Mouse (Mus musculus): ENCODE data around the gene Kdm5b. TPM values are rescaled to one million over a fixed set of nuclear protein-coding genes. Genes with fewer than 3 reads are reported as not detected.

Gene Kdm5b
- polyA plus RNA-seq, 1 experiment from 2014 or later: 120 TPM

DNA sequence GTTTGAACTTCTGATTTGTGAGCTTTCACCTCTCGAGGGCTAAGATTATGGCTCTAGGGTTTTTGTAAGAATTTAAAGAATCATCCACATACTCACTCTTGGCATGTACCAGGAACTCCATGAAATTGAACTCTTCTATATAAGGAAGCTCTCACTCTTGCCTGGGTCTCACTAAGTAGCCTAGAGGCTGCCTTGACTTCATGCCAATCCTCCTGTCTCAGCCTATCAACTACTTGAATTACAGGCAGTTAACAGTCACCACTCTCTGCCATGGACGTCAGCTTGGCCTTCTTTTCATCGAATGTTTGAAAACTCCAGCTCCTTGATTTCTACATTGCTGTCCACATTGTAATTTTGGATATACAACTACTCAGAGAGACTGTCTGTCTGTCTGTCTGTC lies 7.6 kb upstream of the Kdm5b start:
- H3K4me3 ChIP-seq: no peak overlapping the region
- 69% methylated on average over 3 of the region's 3 CpGs for WGBS
- no peak overlapping the region for H3K27ac ChIP-seq
- H3K4me1 ChIP-seq: peaks cover 17% of the 10 kb centered on the region
- H3K27me3 ChIP-seq: no peaks in the 10 kb centered on the region
- no peak overlapping the region for H3K9ac ChIP-seq
- H3K9me3 ChIP-seq (replicated peaks): no peaks in the 10 kb centered on the region
- H3K36me3 ChIP-seq: no peaks in the 10 kb centered on the region
- H3K4me2 ChIP-seq (replicated peaks): no peak overlapping the region
- no peak for ATAC-seq (ENCODE audit: low FRiP score)

DNA sequence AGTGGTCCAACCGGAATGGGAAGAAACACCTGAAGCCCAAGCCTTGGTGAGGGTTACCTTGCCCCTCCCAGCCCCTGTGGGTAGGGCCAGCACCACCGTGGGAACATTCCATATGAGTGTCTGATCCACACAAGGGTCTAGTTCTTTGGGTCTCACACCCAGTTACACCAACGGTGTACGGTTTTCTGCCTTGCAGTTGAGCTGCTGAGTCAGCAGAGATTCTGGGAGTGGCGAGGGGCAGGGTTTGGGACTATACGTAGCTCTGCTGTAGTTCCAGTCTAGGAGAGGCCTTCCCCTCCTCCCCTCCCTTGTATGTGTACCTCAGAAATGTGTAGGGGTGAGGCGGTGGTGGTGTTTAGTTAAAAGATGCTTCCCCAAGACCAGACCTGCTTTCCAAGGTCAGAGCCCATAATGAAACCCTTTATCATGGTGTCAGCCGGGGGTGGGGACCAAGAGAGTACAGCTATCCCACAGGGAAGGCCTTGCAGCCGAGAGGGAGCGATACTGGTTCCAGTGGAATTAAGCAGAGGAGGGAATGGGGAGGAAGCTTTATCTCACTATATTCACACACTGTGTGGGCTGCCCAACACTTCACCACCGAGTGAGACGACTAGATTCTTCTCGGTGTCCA lies 4.6 kb upstream of the Kdm5b start:
- 27% methylated on average over 13 of the region's 13 CpGs for WGBS

DNA sequence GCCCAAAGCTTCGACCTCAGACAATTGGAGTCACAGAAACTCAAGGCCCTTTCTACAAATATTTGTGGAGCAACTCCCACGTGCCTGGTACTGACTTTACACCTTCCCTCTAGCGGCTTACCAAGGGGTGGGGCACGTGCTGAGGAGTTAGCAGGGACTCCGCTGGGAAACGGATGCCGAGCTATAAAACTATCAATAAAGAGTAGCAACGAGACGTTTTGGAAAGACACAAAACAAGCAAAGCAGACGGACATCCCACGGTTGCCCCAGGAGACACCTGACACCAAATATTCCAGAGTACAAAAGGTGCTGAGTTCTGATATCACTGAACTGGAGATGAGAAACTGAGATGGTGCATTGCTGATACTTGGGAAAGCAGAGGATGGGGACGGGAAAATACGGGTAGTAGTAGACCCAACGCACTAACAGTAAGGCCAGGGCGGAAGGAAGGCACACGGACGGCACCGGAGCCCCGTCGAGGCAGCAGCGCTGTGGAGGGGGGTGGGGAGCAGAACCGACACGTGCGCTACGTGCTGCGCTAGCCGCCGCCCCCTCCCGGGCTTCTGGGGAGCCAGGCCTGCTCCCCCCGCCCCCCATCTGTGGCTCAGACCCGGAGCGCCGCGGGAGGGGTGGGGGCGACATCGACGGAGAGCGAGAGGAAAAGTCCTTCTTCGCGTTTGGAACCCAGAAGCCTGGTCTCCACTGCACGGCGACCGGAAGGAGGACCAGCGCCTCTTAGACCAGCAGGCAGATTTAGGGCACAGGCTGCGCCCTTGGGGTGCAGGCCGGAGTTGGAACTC lies 3.9 kb upstream of the Kdm5b start:
- 1% methylated on average over 46 of the region's 46 CpGs for WGBS
- peak overlapping the region; percentile 91 for H3K4me2 ChIP-seq (replicated peaks)
- peaks cover 17% of the 10 kb centered on the region for H3K4me1 ChIP-seq
- no peaks in the 10 kb centered on the region for H3K9me3 ChIP-seq (replicated peaks)
- peak overlapping the region; percentile 88 for H3K27ac ChIP-seq
- peak; percentile 44 for ATAC-seq (ENCODE audit: low FRiP score)
- H3K27me3 ChIP-seq: no peaks in the 10 kb centered on the region
- peak overlapping the region; percentile 62 for H3K4me3 ChIP-seq
- no peaks in the 10 kb centered on the region for H3K36me3 ChIP-seq
- H3K9ac ChIP-seq: peak overlapping the region; percentile 80

More for the DNA sequence above, 4.6 kb upstream of the Kdm5b start:
- H3K9me3 ChIP-seq (replicated peaks): no peaks in the 10 kb centered on the region
- ATAC-seq (ENCODE audit: low FRiP score): no peak
- no peaks in the 10 kb centered on the region for H3K27me3 ChIP-seq
- H3K4me2 ChIP-seq (replicated peaks): peak overlapping the region; percentile 91
- H3K36me3 ChIP-seq: no peaks in the 10 kb centered on the region
- peak overlapping the region; percentile 62 for H3K4me3 ChIP-seq
- H3K9ac ChIP-seq: no peak overlapping the region
- peaks cover 17% of the 10 kb centered on the region for H3K4me1 ChIP-seq
- peak overlapping the region; percentile 88; the same call in 1 of the 2 replicates for H3K27ac ChIP-seq

- peak overlapping the region; percentile 91 for H3K4me2 ChIP-seq (replicated peaks)
- H3K4me3 ChIP-seq: peak overlapping the region; percentile 62
- peak overlapping the region; percentile 88 for H3K27ac ChIP-seq
- no peaks in the 10 kb centered on the region for H3K27me3 ChIP-seq
- peak overlapping the region; percentile 80 for H3K9ac ChIP-seq
- no peaks in the 10 kb centered on the region for H3K36me3 ChIP-seq
- WGBS: under 1% methylated on average over 35 of the region's 35 CpGs
- no peaks in the 10 kb centered on the region for H3K9me3 ChIP-seq (replicated peaks)
- ATAC-seq (ENCODE audit: low FRiP score): peak; percentile 95
- H3K4me1 ChIP-seq: peaks cover 17% of the 10 kb centered on the region
These were observed 3.2 kb upstream of the Kdm5b start for GRCm38 (mm10) chr1:134556671-134557218.

- no peaks in the 10 kb centered on the region for H3K27me3 ChIP-seq
- 59% methylated on average over 5 of the region's 5 CpGs for WGBS
These were observed 1.5 kb upstream of the Kdm5b start for GRCm38 (mm10) chr1:134558511-134558910.

GRCm38 (mm10) chr1:134559226-134559625 lies 745 bp upstream of the Kdm5b start:
- 78% methylated on average over 3 of the region's 3 CpGs for WGBS
- Histone ChIP-seq H3K27ac (no peak overlapping the region), H3K36me3 (no peaks in the 10 kb centered on the region), H3K9me3 (replicated peaks) (no peaks in the 10 kb centered on the region), H3K4me2 (replicated peaks) (no peak overlapping the region), H3K9ac (no peak overlapping the region), H3K4me3 (no peak overlapping the region), H3K4me1 (peaks cover 29% of the 10 kb centered on the region), H3K27me3 (no peaks in the 10 kb centered on the region)
- no peak for ATAC-seq (ENCODE audit: low FRiP score)

More at GRCm38 (mm10) chr1:134558511-134558910, 1.5 kb upstream of the Kdm5b start:
- ATAC-seq (ENCODE audit: low FRiP score): no peak
- Histone ChIP-seq H3K27ac (no peak overlapping the region), H3K9me3 (replicated peaks) (no peaks in the 10 kb centered on the region), H3K36me3 (no peaks in the 10 kb centered on the region), H3K4me3 (no peak overlapping the region), H3K4me2 (replicated peaks) (no peak overlapping the region), H3K9ac (no peak overlapping the region), H3K4me1 (peaks cover 24% of the 10 kb centered on the region)

DNA sequence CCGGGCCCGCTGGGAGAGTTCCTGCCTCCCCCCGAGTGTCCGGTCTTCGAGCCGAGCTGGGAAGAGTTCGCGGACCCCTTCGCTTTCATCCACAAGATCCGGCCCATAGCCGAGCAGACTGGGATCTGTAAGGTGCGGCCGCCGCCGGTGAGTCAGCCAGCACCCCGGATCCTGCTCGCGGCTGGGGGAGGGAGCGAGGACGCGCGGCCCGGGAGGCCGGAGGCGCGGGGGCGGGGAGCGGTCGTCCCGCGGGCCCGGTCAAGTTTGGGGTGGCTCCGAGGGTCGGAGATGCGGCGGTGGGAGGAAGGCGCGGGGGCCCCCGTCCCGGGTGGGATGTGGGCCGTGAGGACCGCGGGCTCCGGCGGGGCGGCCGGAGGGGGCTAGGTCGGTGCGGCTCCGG lies 425 bp downstream of the Kdm5b start:
- WGBS: under 1% methylated on average over 45 of the region's 50 CpGs
- ATAC-seq (ENCODE audit: low FRiP score): no peak
- H3K9me3 ChIP-seq (replicated peaks): no peaks in the 10 kb centered on the region

DNA sequence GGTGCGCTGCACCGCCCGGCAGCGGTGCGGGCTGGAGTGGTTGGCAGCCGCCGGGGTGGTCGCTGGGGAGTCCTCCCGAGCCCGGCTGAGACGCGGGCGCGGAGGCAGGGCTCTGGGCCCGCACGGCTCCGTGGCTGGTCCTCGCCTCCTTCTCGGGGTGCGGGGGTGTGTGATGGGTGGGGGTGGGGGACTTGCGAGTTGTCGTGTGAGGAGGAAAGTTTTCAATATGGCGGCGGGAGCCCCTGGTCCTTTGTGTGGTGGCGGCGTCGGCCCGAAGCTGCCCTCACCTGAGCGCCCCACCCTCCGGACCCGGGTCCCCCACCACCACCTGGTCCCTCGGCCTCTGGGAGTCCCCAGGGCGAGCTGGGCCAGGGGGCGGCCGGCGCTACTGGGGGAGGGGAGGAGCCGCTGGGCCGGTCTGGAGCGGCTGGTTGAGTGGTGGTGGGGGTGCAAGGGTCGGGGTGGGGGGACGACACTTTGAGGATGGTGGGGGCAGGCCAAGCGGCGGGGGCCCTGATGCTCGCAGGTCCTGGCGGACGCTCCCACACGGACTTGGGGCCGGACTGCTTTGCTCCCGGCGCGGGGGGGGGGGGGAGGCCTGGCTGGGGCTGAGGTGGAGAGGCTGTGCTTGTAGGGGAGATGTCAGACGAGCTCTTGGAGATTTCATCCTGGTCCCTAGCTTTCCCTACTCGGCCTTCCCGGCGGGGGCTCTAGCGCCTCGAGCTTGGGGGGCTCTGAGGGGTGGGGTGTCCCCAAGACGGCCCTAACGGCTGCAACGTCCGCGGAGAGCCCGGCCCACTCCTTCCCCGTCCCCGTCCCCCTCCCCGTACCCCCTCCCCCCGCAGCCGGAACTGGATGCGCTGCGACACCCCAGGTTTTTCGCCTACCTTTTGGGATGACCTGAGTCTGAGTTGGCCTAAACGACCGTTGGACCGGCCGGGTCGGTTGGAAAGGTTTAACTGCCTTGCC lies 1.1 kb downstream of the Kdm5b start:
- WGBS: under 1% methylated on average over 54 of the region's 76 CpGs
- no peaks in the 10 kb centered on the region for H3K36me3 ChIP-seq
- H3K27ac ChIP-seq: peak overlapping the region; percentile 97
- ATAC-seq (ENCODE audit: low FRiP score): peak; percentile 36
- peak overlapping the region; percentile 100 for H3K9ac ChIP-seq
- peak overlapping the region; percentile 100 for H3K4me3 ChIP-seq
- H3K4me2 ChIP-seq (replicated peaks): peak overlapping the region; percentile 71
- no peaks in the 10 kb centered on the region for H3K27me3 ChIP-seq
- H3K4me1 ChIP-seq: peaks cover 30% of the 10 kb centered on the region
- no peaks in the 10 kb centered on the region for H3K9me3 ChIP-seq (replicated peaks)

More for the DNA sequence above, 425 bp downstream of the Kdm5b start:
- Histone ChIP-seq H3K4me3 (peak overlapping the region; percentile 100), H3K36me3 (no peaks in the 10 kb centered on the region), H3K27ac (peak overlapping the region; percentile 97), H3K4me2 (replicated peaks) (peak overlapping the region; percentile 71), H3K9ac (peak overlapping the region; percentile 100), H3K27me3 (no peaks in the 10 kb centered on the region), H3K4me1 (peaks cover 33% of the 10 kb centered on the region)

DNA sequence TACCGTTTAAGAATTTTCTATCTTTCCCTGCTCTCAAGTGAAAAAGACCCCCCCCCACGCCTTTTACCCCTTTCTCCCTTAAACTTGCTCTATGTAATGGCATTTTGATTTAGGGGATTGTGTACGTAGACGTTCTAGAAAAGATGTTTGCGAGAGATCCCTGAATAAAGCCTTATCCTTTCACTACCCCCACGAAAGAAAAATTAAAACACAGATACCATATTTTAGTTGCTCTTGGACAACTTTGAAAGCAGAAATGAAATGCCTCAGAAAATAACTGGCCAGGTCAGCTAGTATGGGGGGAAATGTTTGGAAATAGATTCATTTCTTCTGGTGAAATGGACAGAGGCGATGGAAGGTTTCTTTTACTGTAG lies 1.8 kb downstream of the Kdm5b start:
- Histone ChIP-seq H3K9ac (peak overlapping the region; percentile 100), H3K27me3 (no peaks in the 10 kb centered on the region), H3K4me3 (peak overlapping the region; percentile 100), H3K27ac (peak overlapping the region; percentile 97), H3K4me2 (replicated peaks) (peak overlapping the region; percentile 71), H3K4me1 (peaks cover 27% of the 10 kb centered on the region), H3K9me3 (replicated peaks) (no peaks in the 10 kb centered on the region), H3K36me3 (no peaks in the 10 kb centered on the region)
- no peak for ATAC-seq (ENCODE audit: low FRiP score)
- WGBS: 11% methylated on average over 7 of the region's 7 CpGs

DNA sequence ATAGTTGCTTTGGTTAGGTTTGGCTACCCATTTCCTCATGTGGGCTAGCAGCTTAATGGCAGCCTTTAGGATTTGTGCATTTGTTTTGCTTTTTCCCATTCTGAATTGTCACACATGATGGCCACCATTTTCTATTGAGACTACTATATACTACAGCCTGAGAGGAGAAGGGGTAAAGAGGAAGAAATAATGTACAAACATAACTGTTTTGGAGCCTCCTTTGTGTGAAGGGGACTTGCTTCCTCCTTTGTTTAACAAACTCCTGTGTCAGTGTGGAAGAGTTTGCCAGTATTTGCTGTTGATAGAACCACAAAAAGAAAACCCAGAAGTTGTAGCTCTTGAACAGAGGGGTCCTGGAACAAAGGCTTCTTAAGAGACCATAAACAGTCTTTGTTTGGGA lies 2.5 kb downstream of the Kdm5b start:
- no peak for ATAC-seq (ENCODE audit: low FRiP score)
- no peaks in the 10 kb centered on the region for H3K9me3 ChIP-seq (replicated peaks)
- 0 out of 2 replicates have a peak overlapping the region, but pooled peaks have one; percentile 5 for H3K27ac ChIP-seq
- peak overlapping the region; percentile 100 for H3K4me3 ChIP-seq
- H3K4me2 ChIP-seq (replicated peaks): peak overlapping the region; percentile 71
- peaks cover 27% of the 10 kb centered on the region for H3K4me1 ChIP-seq
- no peaks in the 10 kb centered on the region for H3K27me3 ChIP-seq
- H3K9ac ChIP-seq: peak overlapping the region; percentile 100; the same call in 1 of the 2 replicates
- H3K36me3 ChIP-seq: no peaks in the 10 kb centered on the region

DNA sequence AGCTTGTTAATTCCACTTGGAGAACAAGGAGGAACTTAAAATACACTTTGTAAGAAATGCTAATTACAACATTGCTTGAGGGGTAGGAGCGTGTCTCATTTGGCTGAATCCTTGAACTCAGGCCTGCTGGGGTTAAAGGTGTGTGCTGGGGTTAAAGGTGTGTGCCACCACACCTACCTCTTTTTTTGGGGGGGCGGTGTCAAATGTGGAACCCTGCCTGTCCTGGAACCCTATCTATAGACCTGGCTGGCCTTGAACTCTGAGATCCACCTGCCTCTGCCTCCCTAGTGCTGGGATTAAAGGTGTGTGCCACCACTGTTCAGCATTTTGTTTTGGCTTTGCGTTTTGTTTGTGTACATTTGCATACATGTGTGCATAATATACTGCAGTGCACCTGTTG lies 3.8 kb downstream of the Kdm5b start:
- Histone ChIP-seq H3K4me1 (peaks cover 28% of the 10 kb centered on the region), H3K4me2 (replicated peaks) (peak overlapping the region; percentile 19; the same call in 1 of the 2 replicates), H3K9ac (no peak overlapping the region), H3K9me3 (replicated peaks) (no peaks in the 10 kb centered on the region), H3K36me3 (no peaks in the 10 kb centered on the region), H3K4me3 (no peak overlapping the region), H3K27me3 (no peaks in the 10 kb centered on the region), H3K27ac (no peak overlapping the region)
- ATAC-seq (ENCODE audit: low FRiP score): no peak
- 89% methylated on average over 3 of the region's 3 CpGs for WGBS
